Mouse (Mus musculus) kidney, embryonic 14.5 days (tissue): ENCODE measurements around the gene Ttc29. TPM values are rescaled to one million over a fixed set of nuclear protein-coding genes. Genes with fewer than 3 reads are reported as not detected.

ENCODE experiments used
- ATAC-seq: fragments of 200-750 bp; cut with Nextera tagmentation; 2 replicates; pipeline ENCODE4 v1.8.0; 2017; ENCODE audit warnings: moderate number of reproducible peaks, mild to moderate bottlenecking, moderate TSS enrichment, moderate library complexity; ENCODE audit not compliant: low FRiP score, low TSS enrichment
- H3K27ac ChIP-seq: fragments of 300-500 bp; sonication (generic); 2 replicates; pipeline ENCODE4 v1.5.1; 2014; ENCODE audit warnings: low read depth, mild to moderate bottlenecking, low read length, moderate library complexity, mixed read lengths
- H3K27me3 ChIP-seq: fragments of 300-500 bp; sonication (generic); 2 replicates; pipeline ENCODE4 v1.6.1; 2014; ENCODE audit warnings: mild to moderate bottlenecking, low read length; ENCODE audit not compliant: control insufficient read depth, insufficient read depth
- H3K36me3 ChIP-seq: fragments of 300-500 bp; sonication (generic); 2 replicates; pipeline ENCODE4 v1.6.1; 2014; ENCODE audit warnings: low read length, mixed read lengths; ENCODE audit not compliant: control insufficient read depth, insufficient read depth
- H3K4me1 ChIP-seq: fragments of 300-500 bp; sonication (generic); 2 replicates; pipeline ENCODE4 v1.6.1; 2014; ENCODE audit warnings: low read length, mixed read lengths; ENCODE audit not compliant: control insufficient read depth, insufficient read depth
- H3K4me2 ChIP-seq: fragments of 300-500 bp; sonication (generic); replicated peaks from 2 replicates; pipeline ENCODE4 v1.6.1; 2014; ENCODE audit warnings: low read depth, mild to moderate bottlenecking, low read length
- H3K4me3 ChIP-seq: fragments of 300-500 bp; sonication (generic); 2 replicates; pipeline ENCODE4 v1.5.1; 2014; ENCODE audit warnings: mild to moderate bottlenecking, low read length
- H3K9ac ChIP-seq: fragments of 300-500 bp; sonication (generic); 2 replicates; pipeline ENCODE4 v1.6.1; 2014; ENCODE audit warnings: low read depth, mild to moderate bottlenecking, low read length, moderate library complexity
- H3K9me3 ChIP-seq: fragments of 300-500 bp; sonication (generic); 2 replicates; pipeline ENCODE4 v1.6.1; 2016; ENCODE audit warnings: low read length; ENCODE audit not compliant: control insufficient read depth
- WGBS: fragments of 180-500 bp; shearing (Covaris S2); extraction: QIAGEN DNeasy Blood & Tissue Kit; methylation state at CpG from one replicate; pipeline ENCODE4 v1.1.7; 2014; 5-methylcytosine and 5-hydroxymethylcytosine counted together
- polyA plus RNA-seq: library from polyadenylated mRNA; unstranded; fragments of >200 nt; fragmentation: Nextera tagmentation; extraction: Ambion mirVana; gene quantifications from 2 replicates; pipeline ENCODE4 v1.2.1, GENCODE M21; 2014

The Ttc29 gene
- polyA plus RNA-seq, 1 experiment from 2014 or later = not detected

- H3K9me3 ChIP-seq = no peaks in the 10 kb centered on the region
- no peaks in the 10 kb centered on the region for H3K36me3 ChIP-seq
- H3K27me3 ChIP-seq = no peaks in the 10 kb centered on the region
- H3K9ac ChIP-seq = no peak overlapping the region
- peak; percentile 57; the same call in 1 of the 2 replicates for ATAC-seq
- 5% methylated on average over 7 of the region's 7 CpGs for WGBS
- H3K4me1 ChIP-seq = peaks cover 4% of the 10 kb centered on the region; the same call in 1 of the 2 replicates
- H3K4me2 ChIP-seq = no peak overlapping the region
- no peak overlapping the region for H3K27ac ChIP-seq
- H3K4me3 ChIP-seq = no peak overlapping the region
Observed at GRCm38 (mm10) chr8:78267894-78268411, 54.9 kb downstream of the Ttc29 start.

GRCm38 (mm10) chr8:78269281-78269680 lies 56.2 kb downstream of the Ttc29 start:
- WGBS = 86% methylated on average over 10 of the region's 10 CpGs
- Histone ChIP-seq H3K27ac (no peak overlapping the region), H3K36me3 (no peaks in the 10 kb centered on the region), H3K9me3 (no peaks in the 10 kb centered on the region), H3K4me3 (no peak overlapping the region), H3K4me1 (peaks cover 4% of the 10 kb centered on the region; the same call in 1 of the 2 replicates), H3K4me2 (no peak overlapping the region), H3K9ac (no peak overlapping the region), H3K27me3 (no peaks in the 10 kb centered on the region)
- no peak for ATAC-seq

GRCm38 (mm10) chr8:78271391-78271790 lies 58.3 kb downstream of the Ttc29 start:
- Histone ChIP-seq H3K9me3 (no peaks in the 10 kb centered on the region), H3K4me1 (peaks cover 4% of the 10 kb centered on the region; the same call in 1 of the 2 replicates), H3K4me2 (no peak overlapping the region), H3K9ac (no peak overlapping the region), H3K36me3 (no peaks in the 10 kb centered on the region), H3K4me3 (no peak overlapping the region), H3K27me3 (no peaks in the 10 kb centered on the region), H3K27ac (no peak overlapping the region)
- WGBS = 37% methylated on average over 5 of the region's 5 CpGs
- ATAC-seq = 0 out of 2 replicates have a peak, but pooled peaks have one; percentile 28

- WGBS = 90% methylated on average over 8 of the region's 8 CpGs
Observed at GRCm38 (mm10) chr8:78276120-78276519, 63.0 kb downstream of the Ttc29 start.

GRCm38 (mm10) chr8:78277411-78277810 lies 64.3 kb downstream of the Ttc29 start:
- 86% methylated on average over 2 of the region's 2 CpGs for WGBS
- H3K27me3 ChIP-seq = no peaks in the 10 kb centered on the region

More at GRCm38 (mm10) chr8:78276120-78276519, 63.0 kb downstream of the Ttc29 start:
- H3K27ac ChIP-seq = no peak overlapping the region
- peaks cover 4% of the 10 kb centered on the region; the same call in 1 of the 2 replicates for H3K4me1 ChIP-seq
- H3K4me3 ChIP-seq = no peak overlapping the region
- H3K9ac ChIP-seq = no peak overlapping the region
- no peak for ATAC-seq
- no peaks in the 10 kb centered on the region for H3K36me3 ChIP-seq
- no peak overlapping the region for H3K4me2 ChIP-seq
- H3K27me3 ChIP-seq = no peaks in the 10 kb centered on the region
- no peaks in the 10 kb centered on the region for H3K9me3 ChIP-seq

DNA sequence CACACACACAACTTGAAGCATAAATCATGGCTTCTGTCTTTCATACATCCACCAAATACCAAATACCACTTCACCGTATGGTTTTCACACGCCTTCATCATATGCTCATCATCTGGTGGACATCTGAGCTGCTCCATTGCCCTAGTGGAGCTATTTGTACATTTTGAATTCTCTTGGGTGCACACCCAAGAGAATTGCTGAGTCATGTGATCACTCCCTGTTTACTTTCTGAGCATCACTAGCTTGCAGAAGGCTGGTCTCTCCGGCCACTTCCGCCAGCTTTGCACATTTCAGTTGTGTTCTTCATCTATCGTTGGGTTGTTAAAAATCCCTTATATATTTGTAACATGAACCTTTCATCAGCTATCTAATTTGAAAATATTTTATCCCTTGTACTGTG lies 65.5 kb downstream of the Ttc29 start:
- no peak overlapping the region for H3K9ac ChIP-seq
- H3K27me3 ChIP-seq = no peaks in the 10 kb centered on the region
- H3K4me1 ChIP-seq = no peaks in the 10 kb centered on the region
- no peak overlapping the region for H3K4me2 ChIP-seq
- no peak overlapping the region for H3K4me3 ChIP-seq
- ATAC-seq = no peak
- no peaks in the 10 kb centered on the region for H3K9me3 ChIP-seq
- 93% methylated on average over 5 of the region's 5 CpGs for WGBS
- no peak overlapping the region for H3K27ac ChIP-seq
- no peaks in the 10 kb centered on the region for H3K36me3 ChIP-seq

More at GRCm38 (mm10) chr8:78277411-78277810, 64.3 kb downstream of the Ttc29 start:
- Histone ChIP-seq H3K27ac (no peak overlapping the region), H3K9me3 (no peaks in the 10 kb centered on the region), H3K4me3 (no peak overlapping the region), H3K36me3 (no peaks in the 10 kb centered on the region), H3K4me2 (no peak overlapping the region), H3K9ac (no peak overlapping the region), H3K4me1 (no peaks in the 10 kb centered on the region)
- no peak for ATAC-seq

DNA sequence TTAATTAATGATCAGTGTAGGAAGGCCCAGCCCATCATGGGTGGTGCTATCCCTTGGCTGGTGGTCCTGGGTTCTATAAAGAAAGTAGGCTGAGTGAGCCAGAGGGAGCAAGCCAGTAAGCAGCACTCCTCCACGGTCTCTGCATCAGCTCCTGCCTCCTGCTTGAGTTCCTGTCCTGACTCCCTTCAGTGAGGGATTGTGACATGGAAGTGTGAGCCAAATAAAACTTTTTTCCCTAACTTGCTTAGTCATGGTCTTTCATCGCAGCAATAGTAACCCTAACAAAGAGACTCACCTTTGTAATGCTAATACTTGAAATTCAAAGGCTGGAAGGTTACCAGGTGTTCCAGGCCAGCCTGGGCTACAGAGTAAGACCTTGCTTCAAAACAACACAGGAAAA lies 71.7 kb downstream of the Ttc29 start:
- no peak for ATAC-seq
- Histone ChIP-seq H3K4me3 (no peak overlapping the region), H3K36me3 (no peaks in the 10 kb centered on the region), H3K4me1 (no peaks in the 10 kb centered on the region), H3K9ac (no peak overlapping the region), H3K27me3 (no peaks in the 10 kb centered on the region), H3K4me2 (no peak overlapping the region), H3K27ac (no peak overlapping the region), H3K9me3 (no peaks in the 10 kb centered on the region)
- WGBS = 77% methylated on average over 2 of the region's 2 CpGs

DNA sequence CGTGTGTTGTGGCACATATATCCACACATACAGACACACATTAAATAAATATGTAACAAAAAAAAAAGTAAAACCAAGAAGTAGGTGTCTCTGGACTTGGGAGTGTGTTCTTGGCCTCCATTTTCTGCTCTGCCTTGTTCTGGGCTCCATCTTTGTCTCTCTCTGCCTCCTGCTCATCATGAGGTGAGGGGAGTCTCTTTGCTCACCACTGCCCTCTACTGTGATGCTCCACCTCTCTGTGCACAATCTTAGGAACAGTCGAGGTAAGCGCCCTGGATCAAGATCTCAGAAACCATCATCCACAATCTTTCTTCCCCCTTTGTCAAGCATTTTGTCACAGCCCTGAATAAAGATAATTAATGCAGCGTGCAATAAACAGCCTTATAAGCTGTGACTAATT lies 72.3 kb downstream of the Ttc29 start:
- Histone ChIP-seq H3K27ac (no peak overlapping the region), H3K36me3 (no peaks in the 10 kb centered on the region), H3K4me1 (no peaks in the 10 kb centered on the region), H3K4me3 (no peak overlapping the region), H3K9me3 (no peaks in the 10 kb centered on the region), H3K27me3 (no peaks in the 10 kb centered on the region), H3K9ac (no peak overlapping the region), H3K4me2 (no peak overlapping the region)
- WGBS = 81% methylated on average over 4 of the region's 4 CpGs
- no peak for ATAC-seq

GRCm38 (mm10) chr8:78289374-78289971 lies 76.4 kb downstream of the Ttc29 start:
- Histone ChIP-seq H3K4me1 (no peaks in the 10 kb centered on the region), H3K4me3 (no peak overlapping the region), H3K9ac (no peak overlapping the region), H3K27me3 (no peaks in the 10 kb centered on the region), H3K4me2 (no peak overlapping the region), H3K36me3 (no peaks in the 10 kb centered on the region), H3K27ac (no peak overlapping the region), H3K9me3 (no peaks in the 10 kb centered on the region)
- no peak for ATAC-seq
- WGBS = 79% methylated on average over 10 of the region's 10 CpGs
